Mouse (Mus musculus): ENCODE data around the gene Tlk2. TPM values are rescaled to one million over a fixed set of nuclear protein-coding genes. Genes with fewer than 3 reads are reported as not detected.
A peak's percentile ranks its signal among the peaks of the same experiment; 100 is the strongest.

The Tlk2 gene
- polyA plus RNA-seq, 1 experiment from 2014 or later, result 23.6 TPM

DNA sequence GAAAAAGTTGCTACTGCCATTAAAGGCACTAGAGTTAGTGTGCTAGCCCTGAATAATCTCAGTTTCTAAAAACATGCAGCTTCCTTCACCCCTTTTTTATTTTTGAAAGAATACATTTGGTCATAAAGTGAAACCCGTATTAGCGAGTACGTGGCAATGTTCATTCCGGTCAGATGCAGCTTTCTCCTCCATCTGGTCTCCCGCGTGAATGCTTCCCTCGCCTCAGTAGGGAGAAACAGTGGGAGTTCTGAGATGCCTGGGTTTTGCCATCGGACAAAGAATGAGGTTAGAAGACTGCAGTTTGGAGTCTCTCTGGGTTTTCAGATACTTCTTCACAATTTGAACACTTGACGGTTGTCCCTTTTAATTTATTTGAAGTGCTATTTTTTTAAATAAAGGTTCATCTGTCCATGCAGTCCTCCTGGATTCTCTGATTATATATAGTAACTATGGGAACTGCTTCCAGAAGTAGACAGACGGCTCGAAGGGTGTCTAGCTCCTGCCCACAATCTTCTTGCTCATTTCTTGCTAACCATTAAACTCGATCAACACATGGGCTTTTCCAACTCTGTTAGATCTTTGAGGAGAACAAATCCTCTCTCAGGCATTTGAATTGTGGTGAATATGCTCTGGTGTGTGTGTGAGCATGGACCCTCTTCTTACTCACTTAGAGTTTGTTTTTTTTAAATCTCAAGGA is 103.3 kb downstream of the Tlk2 start:
- 85% methylated on average over 12 of the region's 12 CpGs for WGBS

DNA sequence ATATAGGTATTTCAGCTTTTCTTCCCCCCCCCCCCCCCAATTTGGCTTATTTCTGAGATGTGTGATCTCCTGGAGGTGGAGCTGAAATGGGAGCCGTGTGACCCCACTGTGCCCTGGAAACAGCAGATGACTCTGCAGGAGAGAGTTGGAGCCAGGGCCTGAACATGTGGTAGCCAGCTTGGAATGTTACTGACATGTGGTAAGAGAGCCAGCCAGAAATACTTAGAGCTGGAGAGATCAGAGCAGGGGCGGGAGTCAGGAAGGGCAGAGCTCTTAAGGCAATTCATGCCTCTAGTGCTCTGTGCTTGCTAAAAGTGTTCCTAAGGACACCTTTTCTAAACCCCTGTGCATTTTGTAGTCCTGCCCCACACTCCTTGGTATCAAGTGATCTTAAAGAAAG is 103.9 kb downstream of the Tlk2 start:
- WGBS, result 75% methylated on average over 2 of the region's 2 CpGs
- Histone ChIP-seq H3K4me3 (replicated peaks) (no peak overlapping the region), H3K4me2 (replicated peaks) (no peak overlapping the region), H3K36me3 (peaks cover 78% of the 10 kb centered on the region), H3K9me3 (no peaks in the 10 kb centered on the region), H3K9ac (replicated peaks) (no peak overlapping the region), H3K27me3 (no peaks in the 10 kb centered on the region), H3K4me1 (replicated peaks) (no peaks in the 10 kb centered on the region), H3K27ac (no peak overlapping the region)
- no peak for ATAC-seq

More for the DNA sequence above, 103.3 kb downstream of the Tlk2 start:
- no peak overlapping the region for H3K27ac ChIP-seq
- peaks cover 78% of the 10 kb centered on the region for H3K36me3 ChIP-seq
- no peak overlapping the region for H3K9ac ChIP-seq (replicated peaks)
- H3K4me2 ChIP-seq (replicated peaks), result no peak overlapping the region
- H3K4me3 ChIP-seq (replicated peaks), result no peak overlapping the region
- no peak for ATAC-seq
- H3K9me3 ChIP-seq, result no peaks in the 10 kb centered on the region
- H3K4me1 ChIP-seq (replicated peaks), result no peaks in the 10 kb centered on the region
- no peaks in the 10 kb centered on the region for H3K27me3 ChIP-seq

DNA sequence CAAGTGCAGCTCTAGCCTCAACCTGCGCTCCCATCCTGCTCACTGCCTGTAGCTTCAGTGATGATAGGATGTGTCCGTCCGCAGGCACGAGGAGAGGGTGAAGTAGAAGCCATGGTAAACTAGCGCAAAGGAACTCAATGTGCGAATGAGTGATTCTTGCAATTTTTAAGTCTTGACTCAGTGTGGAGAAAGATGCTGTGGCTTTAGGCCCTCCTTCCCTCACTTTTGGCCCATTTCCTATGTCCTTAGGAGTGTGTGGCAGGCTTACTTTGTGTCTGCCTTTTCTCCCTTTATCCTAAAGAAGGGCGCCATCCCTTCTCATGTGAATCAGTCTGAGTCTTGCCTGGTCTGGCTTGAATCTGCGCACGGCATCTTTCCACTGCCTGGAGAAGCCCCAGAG is 104.4 kb downstream of the Tlk2 start:
- Histone ChIP-seq H3K27me3 (no peaks in the 10 kb centered on the region), H3K4me2 (replicated peaks) (no peak overlapping the region), H3K9me3 (no peaks in the 10 kb centered on the region), H3K27ac (no peak overlapping the region), H3K4me1 (replicated peaks) (no peaks in the 10 kb centered on the region), H3K4me3 (replicated peaks) (no peak overlapping the region), H3K36me3 (peaks cover 79% of the 10 kb centered on the region), H3K9ac (replicated peaks) (no peak overlapping the region)
- ATAC-seq, result no peak
- WGBS, result 91% methylated on average over 9 of the region's 9 CpGs

DNA sequence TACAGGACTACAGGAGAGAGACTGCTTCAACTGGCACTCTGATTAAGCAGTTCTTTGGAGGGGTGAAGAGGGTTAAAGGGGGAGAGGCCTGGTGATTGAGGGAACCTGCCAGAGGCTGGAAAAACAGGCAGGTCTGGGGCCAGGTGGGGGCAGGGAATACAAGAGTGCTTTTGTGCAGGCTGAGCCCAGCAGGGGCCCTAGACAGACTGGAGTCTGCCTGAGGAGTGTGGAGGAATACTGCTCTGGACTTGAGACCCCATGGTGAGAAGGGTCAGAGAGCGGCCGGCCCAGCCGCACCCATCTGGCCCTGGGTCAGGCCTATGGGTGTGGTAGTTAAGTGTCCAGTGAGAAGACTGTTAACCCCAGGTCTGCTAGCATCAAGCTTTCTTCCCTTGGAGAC is 107.1 kb downstream of the Tlk2 start:
- no peak overlapping the region for H3K9ac ChIP-seq (replicated peaks)
- H3K36me3 ChIP-seq, result peaks cover 65% of the 10 kb centered on the region
- no peaks in the 10 kb centered on the region for H3K27me3 ChIP-seq
- WGBS, result 57% methylated on average over 3 of the region's 3 CpGs
- H3K4me1 ChIP-seq (replicated peaks), result no peaks in the 10 kb centered on the region
- ATAC-seq, result no peak
- no peaks in the 10 kb centered on the region for H3K9me3 ChIP-seq
- no peak overlapping the region for H3K4me3 ChIP-seq (replicated peaks)
- no peak overlapping the region for H3K27ac ChIP-seq
- H3K4me2 ChIP-seq (replicated peaks), result no peak overlapping the region

DNA sequence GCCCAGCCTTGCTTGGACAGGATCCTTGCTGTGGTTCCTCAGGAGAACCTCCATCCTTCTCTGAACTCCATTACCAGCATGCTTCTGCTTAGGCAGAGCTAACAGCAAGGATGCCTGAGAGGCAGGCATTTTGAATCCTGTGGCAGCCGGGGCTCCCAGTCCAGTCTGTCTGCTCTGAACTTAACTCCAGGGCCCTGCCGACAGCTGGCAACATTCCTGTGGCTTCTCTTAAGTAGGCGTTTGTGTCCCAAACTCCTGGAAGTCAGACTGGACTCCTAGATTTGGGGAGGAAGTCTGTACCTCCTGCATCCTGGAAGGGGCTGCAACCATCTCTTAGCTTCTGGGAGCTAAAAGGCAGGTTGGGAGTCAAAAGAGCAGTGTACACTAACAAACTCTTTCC is 110.8 kb downstream of the Tlk2 start:
- peaks cover 35% of the 10 kb centered on the region for H3K4me1 ChIP-seq (replicated peaks)
- 63% methylated on average over 3 of the region's 3 CpGs for WGBS
- no peak for ATAC-seq

DNA sequence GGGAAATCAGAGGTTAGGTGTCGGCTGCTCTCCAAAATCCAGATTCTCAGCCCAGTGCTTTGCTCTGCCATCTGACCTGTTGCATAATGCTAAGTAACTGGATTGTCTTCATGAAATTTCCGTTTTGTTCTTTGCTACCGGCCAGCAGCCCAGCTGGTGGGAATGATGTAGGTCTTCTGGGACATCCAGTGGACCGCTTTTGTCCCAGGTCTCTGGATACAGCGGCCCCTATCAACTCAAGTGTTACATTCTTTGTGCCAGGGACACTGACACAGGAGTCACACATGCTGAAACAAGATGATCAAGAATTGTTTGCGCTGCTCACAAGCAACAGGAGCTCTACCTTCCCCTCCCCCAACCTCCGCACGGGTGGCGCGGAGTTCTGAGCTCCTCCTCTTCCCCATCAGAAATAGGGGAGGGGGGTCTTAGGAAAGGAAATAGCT is 113.1 kb downstream of the Tlk2 start:
- Histone ChIP-seq H3K4me2 (replicated peaks) (peak overlapping the region; percentile 99), H3K27me3 (peaks cover 7% of the 10 kb centered on the region; the same call in 1 of the 2 replicates), H3K9ac (replicated peaks) (peak overlapping the region; percentile 76), H3K27ac (peak overlapping the region; percentile 60; the same call in 1 of the 2 replicates), H3K4me1 (replicated peaks) (peaks cover 35% of the 10 kb centered on the region), H3K4me3 (replicated peaks) (peak overlapping the region; percentile 57), H3K9me3 (no peaks in the 10 kb centered on the region), H3K36me3 (peaks cover 14% of the 10 kb centered on the region)
- ATAC-seq, result no peak
- 3% methylated on average over 10 of the region's 10 CpGs for WGBS

More for the DNA sequence above, 110.8 kb downstream of the Tlk2 start:
- no peak overlapping the region for H3K27ac ChIP-seq
- H3K9ac ChIP-seq (replicated peaks), result no peak overlapping the region
- no peak overlapping the region for H3K4me2 ChIP-seq (replicated peaks)
- H3K9me3 ChIP-seq, result no peaks in the 10 kb centered on the region
- peaks cover 33% of the 10 kb centered on the region for H3K36me3 ChIP-seq
- no peak overlapping the region for H3K4me3 ChIP-seq (replicated peaks)
- peaks cover 7% of the 10 kb centered on the region; the same call in 1 of the 2 replicates for H3K27me3 ChIP-seq

DNA sequence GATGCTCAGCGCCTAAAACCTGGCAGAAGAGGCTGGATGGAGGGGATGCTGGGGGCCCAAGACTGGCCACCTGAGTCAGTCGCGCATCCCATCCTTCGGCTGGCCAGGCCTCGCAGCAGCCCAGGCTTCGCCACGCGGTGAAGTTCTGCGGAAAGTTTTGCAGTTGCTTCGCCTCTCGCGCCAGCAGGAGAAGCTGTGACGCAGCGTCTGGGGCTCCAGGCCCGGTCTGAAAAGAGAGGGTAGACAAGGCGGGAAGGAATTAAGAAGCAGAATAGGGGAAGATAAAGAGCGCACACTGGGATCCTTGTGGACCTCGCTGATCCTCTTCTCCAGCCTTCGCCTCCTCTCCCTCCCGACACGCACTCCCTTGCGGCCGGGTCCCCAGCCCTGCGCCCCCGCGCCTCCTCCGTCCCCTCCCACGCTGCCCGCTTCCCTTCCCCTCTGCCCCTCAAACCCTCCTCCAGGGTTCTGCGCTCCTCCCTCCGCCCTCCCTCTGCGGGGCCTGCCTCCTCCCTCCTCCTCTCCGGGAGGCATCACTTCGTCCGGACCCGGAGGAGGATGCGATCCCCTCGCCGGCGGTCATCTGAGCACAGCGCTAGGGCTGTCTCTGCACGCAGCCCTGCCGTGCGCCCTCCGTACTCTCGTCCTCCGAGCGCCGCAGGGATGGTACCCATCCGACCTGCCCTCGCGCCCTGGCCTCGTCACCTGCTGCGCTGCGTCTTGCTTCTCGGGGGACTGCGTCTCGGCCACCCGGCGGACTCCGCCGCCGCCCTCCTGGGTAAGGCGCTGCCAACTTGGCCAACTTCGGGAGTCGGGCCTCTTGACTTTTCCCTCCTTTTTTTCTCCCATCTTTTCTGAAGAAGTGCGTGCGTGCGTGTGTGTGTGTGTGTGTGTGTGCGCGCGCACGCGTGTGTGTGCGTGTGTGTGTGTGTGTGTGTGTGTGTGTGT is 113.8 kb downstream of the Tlk2 start, which contains the start of gene Mrc2:
TSS of gene Mrc2 (plus strand) at position 520 of the 948 bp plus-strand sequence.
- Histone ChIP-seq H3K4me1 (replicated peaks) (peaks cover 35% of the 10 kb centered on the region), H3K9ac (replicated peaks) (peak within 1 kb of the TSS; percentile 76), H3K27ac (peak within 1 kb of the TSS; percentile 60; the same call in 1 of the 2 replicates), H3K36me3 (peaks cover 8% of the 10 kb centered on the region), H3K4me3 (replicated peaks) (peak within 1 kb of the TSS; percentile 57), H3K27me3 (peaks cover 7% of the 10 kb centered on the region; the same call in 1 of the 2 replicates), H3K4me2 (replicated peaks) (peak within 1 kb of the TSS; percentile 99), H3K9me3 (no peaks in the 10 kb centered on the region)
- 0% methylated on average over 65 of the region's 75 CpGs for WGBS
- peak; percentile 82 for ATAC-seq

DNA sequence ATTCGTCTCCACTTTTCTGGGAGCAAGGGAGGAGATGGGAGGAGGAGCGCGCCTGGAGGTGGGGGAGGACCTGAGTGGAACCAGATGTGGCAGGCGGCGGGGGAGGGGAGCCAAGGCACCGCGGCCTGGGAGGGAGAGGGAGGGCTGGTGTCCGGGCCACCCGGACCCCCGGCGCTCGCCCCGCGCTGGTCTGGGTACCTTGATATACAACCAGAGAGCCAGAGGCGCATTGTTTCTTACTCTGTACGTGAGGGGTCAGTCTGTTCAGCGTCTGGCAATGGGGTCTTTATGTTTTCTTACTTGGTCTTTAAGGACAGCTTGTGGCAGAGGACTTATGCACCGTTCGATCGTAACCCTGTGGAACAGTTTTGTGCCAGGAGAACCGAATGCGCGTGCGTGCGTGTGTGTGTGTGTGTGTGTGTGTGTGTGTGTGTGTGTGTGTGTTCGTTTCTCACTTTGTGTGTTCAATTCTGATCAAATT is 114.5 kb downstream of the Tlk2 start:
- Histone ChIP-seq H3K4me3 (replicated peaks) (peak overlapping the region; percentile 57), H3K36me3 (peaks cover 10% of the 10 kb centered on the region), H3K4me1 (replicated peaks) (peaks cover 35% of the 10 kb centered on the region), H3K27ac (no peak overlapping the region), H3K9ac (replicated peaks) (peak overlapping the region; percentile 76), H3K9me3 (no peaks in the 10 kb centered on the region), H3K4me2 (replicated peaks) (peak overlapping the region; percentile 99), H3K27me3 (peaks cover 7% of the 10 kb centered on the region; the same call in 1 of the 2 replicates)
- ATAC-seq, result peak; percentile 53
- WGBS, result 0% methylated on average over 25 of the region's 26 CpGs

DNA sequence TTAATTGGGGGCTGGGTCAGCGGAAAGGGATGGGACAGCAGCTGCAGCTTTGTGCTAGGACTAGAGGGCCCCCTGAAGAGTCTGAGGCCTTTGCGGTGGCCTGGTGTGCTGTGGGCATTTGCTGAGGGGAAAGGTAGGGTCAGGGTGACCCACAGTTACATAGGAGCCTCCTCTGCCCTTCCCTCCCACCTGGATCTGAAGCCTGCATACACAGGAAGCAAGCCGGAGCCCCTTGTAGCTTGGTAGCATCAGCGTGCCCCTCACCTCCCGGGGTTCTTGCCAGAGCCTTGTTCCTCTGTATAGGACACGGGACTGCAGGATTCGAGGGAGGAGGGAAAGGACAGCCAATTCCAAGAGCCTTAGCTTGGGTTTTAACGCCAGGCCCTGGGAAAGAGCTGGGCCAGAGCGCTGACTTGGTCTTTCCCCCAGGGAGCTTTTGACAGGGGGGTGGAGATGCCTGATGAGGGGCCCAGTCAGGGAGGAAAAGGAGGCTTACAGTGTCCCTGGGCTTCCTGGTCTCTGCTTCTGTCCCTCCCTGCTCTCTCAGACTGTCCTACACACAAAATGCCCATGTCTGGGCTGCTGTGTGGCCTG is 115.4 kb downstream of the Tlk2 start:
- Histone ChIP-seq H3K4me3 (replicated peaks) (peak overlapping the region; percentile 57), H3K27me3 (peaks cover 7% of the 10 kb centered on the region; the same call in 1 of the 2 replicates), H3K36me3 (peaks cover 7% of the 10 kb centered on the region), H3K27ac (no peak overlapping the region; the same call in 1 of the 2 replicates), H3K9me3 (no peaks in the 10 kb centered on the region), H3K4me1 (replicated peaks) (peaks cover 35% of the 10 kb centered on the region), H3K9ac (replicated peaks) (peak overlapping the region; percentile 51), H3K4me2 (replicated peaks) (peak overlapping the region; percentile 99)
- ATAC-seq, result peak; percentile 21
- 2% methylated on average over 9 of the region's 9 CpGs for WGBS

DNA sequence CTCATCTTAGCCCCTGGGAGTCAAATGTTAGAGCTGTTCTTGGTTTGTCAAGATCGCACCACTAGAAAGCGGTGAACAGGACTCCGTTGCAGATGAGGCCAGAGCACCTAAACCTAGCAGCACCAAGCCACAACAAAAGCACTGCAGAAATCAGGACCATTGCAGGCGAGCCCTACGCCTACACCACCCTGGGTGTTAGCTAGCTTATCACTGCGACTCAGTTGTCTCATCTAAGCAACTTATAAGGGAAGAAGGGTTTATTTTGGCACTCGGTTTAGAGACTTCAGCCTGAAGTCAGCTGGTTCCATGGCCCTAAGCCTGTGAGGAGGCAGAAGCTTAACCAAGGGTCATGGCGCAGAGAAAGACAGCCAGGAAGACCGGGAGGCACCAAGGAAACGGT is 117.5 kb downstream of the Tlk2 start:
- H3K4me2 ChIP-seq (replicated peaks), result no peak overlapping the region
- H3K4me3 ChIP-seq (replicated peaks), result no peak overlapping the region
- H3K4me1 ChIP-seq (replicated peaks), result peaks cover 33% of the 10 kb centered on the region
- H3K9ac ChIP-seq (replicated peaks), result no peak overlapping the region
- no peak overlapping the region for H3K27ac ChIP-seq
- peaks cover 7% of the 10 kb centered on the region; the same call in 1 of the 2 replicates for H3K36me3 ChIP-seq
- 95% methylated on average over 10 of the region's 10 CpGs for WGBS
- no peaks in the 10 kb centered on the region for H3K9me3 ChIP-seq
- peaks cover 7% of the 10 kb centered on the region; the same call in 1 of the 2 replicates for H3K27me3 ChIP-seq
- ATAC-seq, result no peak

DNA sequence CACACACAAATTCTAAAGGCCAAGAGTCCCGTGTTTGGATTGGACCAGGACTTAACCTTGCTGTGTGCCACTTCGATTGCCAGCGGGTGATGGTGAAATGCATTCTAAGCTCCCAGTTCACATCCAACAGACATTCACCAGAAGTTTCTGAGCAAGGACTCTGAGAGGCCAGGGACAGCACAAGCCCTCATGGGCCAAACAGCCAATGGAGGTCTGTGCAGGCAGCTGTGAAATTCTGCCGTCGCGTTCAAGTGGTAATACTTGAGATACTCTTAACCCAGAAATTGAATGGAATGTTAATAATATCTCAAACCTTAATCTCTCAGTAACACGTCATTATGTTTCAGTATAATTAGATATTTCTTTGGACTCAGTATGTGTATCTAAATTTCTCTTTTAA is 131.6 kb downstream of the Tlk2 start:
- Histone ChIP-seq H3K9ac (replicated peaks) (no peak overlapping the region), H3K4me3 (replicated peaks) (no peak overlapping the region), H3K4me2 (replicated peaks) (no peak overlapping the region), H3K27ac (no peak overlapping the region), H3K36me3 (peaks cover 2% of the 10 kb centered on the region; the same call in 1 of the 2 replicates), H3K9me3 (no peaks in the 10 kb centered on the region), H3K4me1 (replicated peaks) (peaks cover 38% of the 10 kb centered on the region), H3K27me3 (no peaks in the 10 kb centered on the region)
- ATAC-seq, result no peak
- WGBS, result 90% methylated on average over 7 of the region's 7 CpGs
